Mouse (Mus musculus) heart, embryonic 16.5 days (tissue): ENCODE results near the gene Dld. TPM values are rescaled to one million over a fixed set of nuclear protein-coding genes. Genes with fewer than 3 reads are reported as not detected.
A peak's percentile ranks its signal among the peaks of the same experiment; 100 is the strongest.

Experiments used
- ATAC-seq: fragments of 200-750 bp; cut with Nextera tagmentation; replicated peaks from 2 replicates; pipeline ENCODE4 v1.8.0; 2017; ENCODE audit warnings: moderate number of reproducible peaks; ENCODE audit not compliant: insufficient read depth, low FRiP score; ENCODE audit errors: extremely low read depth
- H3K27ac ChIP-seq: fragments of 300-500 bp; sonication (generic); 2 replicates; pipeline ENCODE4 v1.5.1; 2014; ENCODE audit warnings: mild to moderate bottlenecking, low read length, control low read depth, moderate library complexity
- H3K27me3 ChIP-seq: fragments of 300-500 bp; sonication (generic); 2 replicates; pipeline ENCODE4 v1.6.1; 2014; ENCODE audit warnings: low read length, mixed read lengths; ENCODE audit not compliant: control insufficient read depth, insufficient read depth
- H3K36me3 ChIP-seq: fragments of 300-500 bp; sonication (generic); 2 replicates; pipeline ENCODE4 v1.6.1; 2014; ENCODE audit not compliant: control insufficient read depth, insufficient read depth
- H3K4me1 ChIP-seq: fragments of 300-500 bp; sonication (generic); 2 replicates; pipeline ENCODE4 v1.6.1; 2014; ENCODE audit warnings: low read length, mixed read lengths; ENCODE audit not compliant: control insufficient read depth, insufficient read depth
- H3K4me2 ChIP-seq: fragments of 300-500 bp; sonication (generic); 2 replicates; pipeline ENCODE4 v1.6.1; 2014; ENCODE audit warnings: low read depth, mild to moderate bottlenecking, control low read depth, low read length
- H3K4me3 ChIP-seq: fragments of 300-500 bp; sonication (generic); 2 replicates; pipeline ENCODE4 v1.5.1; 2014; ENCODE audit warnings: mild to moderate bottlenecking, control low read depth, low read length
- H3K9ac ChIP-seq: fragments of 300-500 bp; sonication (generic); 2 replicates; pipeline ENCODE4 v1.6.1; 2014; ENCODE audit warnings: low read length, control low read depth
- H3K9me3 ChIP-seq: fragments of 300-500 bp; sonication (generic); replicated peaks from 2 replicates; pipeline ENCODE4 v1.6.1; 2016; ENCODE audit warnings: low read length; ENCODE audit not compliant: control insufficient read depth
- WGBS: fragments of 180-500 bp; shearing (Covaris S2); extraction: QIAGEN DNeasy Blood & Tissue Kit; methylation state at CpG from one replicate; pipeline ENCODE4 v1.1.7; 2014; 5-methylcytosine and 5-hydroxymethylcytosine counted together
- polyA plus RNA-seq: library from polyadenylated mRNA; unstranded; fragments of >200 nt; fragmentation: Nextera tagmentation; extraction: Ambion mirVana; gene quantifications from 2 replicates; pipeline ENCODE4 v1.2.1, GENCODE M21; 2015

The Dld gene
- polyA plus RNA-seq, 1 experiment from 2014 or later, result 263 TPM

- H3K4me1 ChIP-seq, result peaks cover 29% of the 10 kb centered on the region
- 75% methylated on average over 4 of the region's 4 CpGs for WGBS
These were observed 38.1 kb downstream of the Dld start for GRCm38 (mm10) chr12:31313136-31313535.

GRCm38 (mm10) chr12:31312281-31312680, 39.0 kb downstream of the Dld start:
- no peak overlapping the region; the same call in 1 of the 2 replicates for H3K27ac ChIP-seq
- 81% methylated on average over 5 of the region's 5 CpGs for WGBS
- no peak overlapping the region for H3K4me2 ChIP-seq
- ATAC-seq, result no peak
- no peak overlapping the region for H3K4me3 ChIP-seq
- H3K9ac ChIP-seq, result no peak overlapping the region
- H3K4me1 ChIP-seq, result peaks cover 22% of the 10 kb centered on the region
- H3K27me3 ChIP-seq, result no peaks in the 10 kb centered on the region
- H3K36me3 ChIP-seq, result peaks cover 79% of the 10 kb centered on the region
- H3K9me3 ChIP-seq, result 0 out of 2 replicates have a peak, but pooled peaks cover 3% of the 10 kb centered on the region

More at GRCm38 (mm10) chr12:31313136-31313535, 38.1 kb downstream of the Dld start:
- H3K4me2 ChIP-seq, result no peak overlapping the region
- no peak overlapping the region for H3K4me3 ChIP-seq
- H3K36me3 ChIP-seq, result peaks cover 74% of the 10 kb centered on the region
- no peak for ATAC-seq
- 0 out of 2 replicates have a peak, but pooled peaks cover 3% of the 10 kb centered on the region for H3K9me3 ChIP-seq
- 0 out of 2 replicates have a peak overlapping the region, but pooled peaks have one; percentile 9 for H3K9ac ChIP-seq
- no peaks in the 10 kb centered on the region for H3K27me3 ChIP-seq
- H3K27ac ChIP-seq, result peak overlapping the region; percentile 56

GRCm38 (mm10) chr12:31311671-31312265, 39.5 kb downstream of the Dld start:
- H3K4me2 ChIP-seq, result no peak overlapping the region
- H3K4me1 ChIP-seq, result peaks cover 23% of the 10 kb centered on the region
- 0 out of 2 replicates have a peak, but pooled peaks cover 3% of the 10 kb centered on the region for H3K9me3 ChIP-seq
- 81% methylated on average over 9 of the region's 9 CpGs for WGBS
- no peaks in the 10 kb centered on the region for H3K27me3 ChIP-seq
- no peak for ATAC-seq
- peaks cover 79% of the 10 kb centered on the region for H3K36me3 ChIP-seq
- no peak overlapping the region for H3K27ac ChIP-seq
- H3K9ac ChIP-seq, result no peak overlapping the region
- no peak overlapping the region for H3K4me3 ChIP-seq

GRCm38 (mm10) chr12:31310687-31311086, 40.6 kb downstream of the Dld start:
- peaks cover 33% of the 10 kb centered on the region for H3K4me1 ChIP-seq
- ATAC-seq, result no peak
- 85% methylated on average over 9 of the region's 9 CpGs for WGBS

GRCm38 (mm10) chr12:31307756-31308155, 43.5 kb downstream of the Dld start:
- H3K27me3 ChIP-seq, result no peaks in the 10 kb centered on the region
- whole genome bisulfite sequencing, result 91% methylated on average over 8 of the region's 8 CpGs
- H3K36me3 ChIP-seq, result peaks cover 71% of the 10 kb centered on the region

More at GRCm38 (mm10) chr12:31310687-31311086, 40.6 kb downstream of the Dld start:
- H3K36me3 ChIP-seq, result peaks cover 76% of the 10 kb centered on the region
- H3K27ac ChIP-seq, result no peak overlapping the region
- 0 out of 2 replicates have a peak, but pooled peaks cover 3% of the 10 kb centered on the region for H3K9me3 ChIP-seq
- no peak overlapping the region for H3K4me2 ChIP-seq
- H3K27me3 ChIP-seq, result no peaks in the 10 kb centered on the region
- no peak overlapping the region for H3K9ac ChIP-seq
- no peak overlapping the region for H3K4me3 ChIP-seq

GRCm38 (mm10) chr12:31307011-31307410, 44.2 kb downstream of the Dld start:
- H3K27me3 ChIP-seq, result no peaks in the 10 kb centered on the region
- 88% methylated on average over 8 of the region's 8 CpGs for WGBS
- H3K4me3 ChIP-seq, result no peak overlapping the region
- H3K9me3 ChIP-seq, result no peaks in the 10 kb centered on the region
- no peak for ATAC-seq
- peaks cover 21% of the 10 kb centered on the region for H3K4me1 ChIP-seq
- H3K36me3 ChIP-seq, result peaks cover 69% of the 10 kb centered on the region
- H3K4me2 ChIP-seq, result no peak overlapping the region
- H3K27ac ChIP-seq, result peak overlapping the region; percentile 83
- no peak overlapping the region for H3K9ac ChIP-seq

More at GRCm38 (mm10) chr12:31307756-31308155, 43.5 kb downstream of the Dld start:
- Histone ChIP-seq H3K27ac (no peak overlapping the region), H3K9ac (no peak overlapping the region), H3K4me2 (no peak overlapping the region), H3K9me3 (no peaks in the 10 kb centered on the region), H3K4me3 (no peak overlapping the region), H3K4me1 (peaks cover 26% of the 10 kb centered on the region)
- no peak for ATAC-seq

DNA sequence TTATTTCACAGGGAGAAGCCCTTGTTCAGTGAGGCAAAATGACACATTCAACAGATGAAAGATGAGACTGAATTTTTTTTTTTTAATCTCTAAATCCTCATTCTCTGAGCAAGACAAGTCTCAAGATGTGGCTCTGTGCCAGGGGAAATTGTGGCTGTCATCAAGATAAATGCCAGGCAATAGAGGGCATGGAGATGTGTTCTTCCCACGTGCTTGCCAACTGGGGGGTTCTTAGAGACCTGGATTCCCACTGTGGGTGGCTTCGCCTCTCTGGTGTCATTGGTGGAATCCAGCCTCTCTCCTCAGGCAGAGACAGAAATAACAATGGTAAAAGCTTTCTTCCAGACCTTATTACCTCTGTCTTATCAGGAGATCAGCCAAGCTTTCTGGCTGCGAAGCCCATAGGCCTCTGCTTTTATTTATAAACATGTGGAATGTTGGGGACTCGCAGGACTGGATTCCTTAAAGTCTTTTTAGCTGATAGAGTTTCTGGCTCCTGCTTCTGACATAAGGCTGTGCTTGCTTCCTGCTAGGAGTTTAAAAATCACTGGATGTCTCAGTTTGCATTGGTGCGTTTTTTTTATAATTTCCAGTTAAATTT, 45.1 kb downstream of the Dld start:
- H3K4me2 ChIP-seq, result 0 out of 2 replicates have a peak overlapping the region, but pooled peaks have one; percentile 10
- no peak for ATAC-seq
- peak overlapping the region; percentile 83 for H3K27ac ChIP-seq
- 30% methylated on average over 5 of the region's 5 CpGs for WGBS
- no peak overlapping the region for H3K9ac ChIP-seq
- no peaks in the 10 kb centered on the region for H3K27me3 ChIP-seq
- peaks cover 21% of the 10 kb centered on the region for H3K4me1 ChIP-seq
- no peak overlapping the region for H3K4me3 ChIP-seq
- no peaks in the 10 kb centered on the region for H3K9me3 ChIP-seq
- H3K36me3 ChIP-seq, result peaks cover 72% of the 10 kb centered on the region

DNA sequence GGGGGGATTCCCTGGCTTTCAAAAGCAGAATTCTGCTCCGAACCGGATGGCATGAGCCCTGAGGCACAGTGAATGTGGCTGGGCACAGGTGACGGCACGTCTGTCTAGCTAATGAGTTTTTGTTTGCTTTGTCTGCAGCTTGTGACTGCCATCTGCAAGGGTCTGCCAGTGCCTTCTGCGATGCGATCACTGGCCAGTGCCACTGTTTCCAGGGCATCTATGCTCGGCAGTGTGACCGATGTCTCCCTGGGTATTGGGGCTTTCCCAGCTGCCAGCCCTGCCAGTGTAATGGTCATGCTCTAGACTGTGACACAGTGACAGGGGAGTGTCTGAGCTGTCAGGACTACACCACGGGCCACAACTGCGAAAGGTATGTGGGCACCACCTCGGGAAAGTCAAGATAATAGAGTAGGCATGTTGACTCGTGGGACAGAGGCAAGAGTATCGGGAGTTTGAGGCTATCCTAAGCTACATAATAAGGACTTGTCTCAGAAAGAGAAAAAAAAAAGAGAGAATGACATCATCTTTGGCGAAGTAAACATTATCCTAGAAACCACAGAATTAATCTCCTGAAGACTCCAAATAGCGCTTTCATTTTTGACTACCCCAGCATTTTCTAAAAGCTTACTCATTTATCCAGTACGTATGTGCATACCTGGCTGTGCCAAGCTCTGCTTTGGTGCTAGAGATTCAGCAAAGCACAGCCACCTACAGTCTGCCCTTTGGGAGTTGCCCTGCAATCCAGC, 48.3 kb downstream of the Dld start:
- Histone ChIP-seq H3K27me3 (no peaks in the 10 kb centered on the region), H3K9ac (no peak overlapping the region), H3K9me3 (no peaks in the 10 kb centered on the region), H3K4me1 (peaks cover 35% of the 10 kb centered on the region), H3K4me3 (no peak overlapping the region), H3K4me2 (no peak overlapping the region), H3K36me3 (peaks cover 79% of the 10 kb centered on the region), H3K27ac (no peak overlapping the region)
- 75% methylated on average over 16 of the region's 16 CpGs for WGBS
- no peak for ATAC-seq

DNA sequence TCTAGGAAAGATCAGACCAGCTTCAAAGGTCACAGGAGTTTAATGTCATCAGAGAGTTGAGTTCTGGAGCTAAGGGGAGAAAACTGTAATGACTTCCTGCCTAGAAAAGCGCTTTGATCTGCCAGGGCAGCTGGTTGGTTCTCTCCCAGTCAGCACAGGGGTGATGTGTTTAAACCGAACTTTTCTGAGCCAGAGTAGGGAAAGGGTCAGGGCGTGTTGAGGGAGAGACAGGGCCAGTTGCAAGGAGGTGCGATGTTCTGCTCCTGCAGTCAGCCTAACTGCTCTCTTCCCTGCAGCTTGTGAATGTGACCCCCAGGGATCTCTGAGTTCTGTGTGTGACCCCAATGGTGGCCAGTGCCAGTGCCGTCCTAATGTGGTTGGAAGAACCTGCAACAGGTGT, 49.0 kb downstream of the Dld start:
- Histone ChIP-seq H3K27me3 (no peaks in the 10 kb centered on the region), H3K4me2 (no peak overlapping the region), H3K27ac (no peak overlapping the region), H3K36me3 (peaks cover 77% of the 10 kb centered on the region), H3K9ac (no peak overlapping the region), H3K4me3 (no peak overlapping the region), H3K9me3 (no peaks in the 10 kb centered on the region), H3K4me1 (peaks cover 34% of the 10 kb centered on the region)
- WGBS, result 84% methylated on average over 5 of the region's 5 CpGs
- no peak for ATAC-seq
